15 mouse cellular contexts compared by ENCODE assay signal in genomic region chr15:29356395-29356794, GRCm38 (mm10).
"Had no signal": no experiment of that assay in that cellular context is flagged by ENCODE, and none has a peak within 500 bp of the region (broad histone marks: within the 10 kb centered on the region; RNA-seq: fewer than 3 reads in every experiment).

No protein-coding gene starts in this region.

- H3K27me3 ChIP-seq: neural tube, embryonic 13.5 days; neural tube, embryonic 15.5 days; stomach, embryonic 15.5 days had no signal

- DNase-seq: retina, postnatal 1 day; right cerebral cortex, adult 18-20 months; right cerebral cortex, postnatal 14 days; right cerebral cortex, postnatal 25 days; right cerebral cortex, postnatal 4 days; spleen, adult 18-20 months; thymus, adult 18-20 months; thymus, adult 2 months; thymus, postnatal 14 days; thymus, postnatal 25 days; thymus, postnatal 36 days; thymus, postnatal 4 days had no signal

- H3K4me3 ChIP-seq: neural tube, embryonic 13.5 days; neural tube, embryonic 15.5 days; stomach, embryonic 15.5 days had no signal

- H3K4me2 ChIP-seq: neural tube, embryonic 13.5 days; neural tube, embryonic 15.5 days; stomach, embryonic 15.5 days had no signal

- H3K36me3 ChIP-seq: neural tube, embryonic 13.5 days; neural tube, embryonic 15.5 days; stomach, embryonic 15.5 days had no signal
